Mouse (Mus musculus) liver, adult 2 months (tissue): Measurements from ENCODE around the gene Gm16223.

ENCODE experiments used
- CTCF ChIP-seq: fragments of 200-500 bp; IDR thresholded peaks from 2 replicates; pipeline ENCODE4 v1.5.1; 2011; ENCODE audit warnings: low read depth, low read length, control low read depth
- POLR2A ChIP-seq: fragments of 200-500 bp; IDR thresholded peaks from 2 replicates; pipeline ENCODE4 v1.6.1; 2011; ENCODE audit warnings: low read length, control low read depth; ENCODE audit not compliant: insufficient read depth; ENCODE audit errors: extremely low read depth

DNA sequence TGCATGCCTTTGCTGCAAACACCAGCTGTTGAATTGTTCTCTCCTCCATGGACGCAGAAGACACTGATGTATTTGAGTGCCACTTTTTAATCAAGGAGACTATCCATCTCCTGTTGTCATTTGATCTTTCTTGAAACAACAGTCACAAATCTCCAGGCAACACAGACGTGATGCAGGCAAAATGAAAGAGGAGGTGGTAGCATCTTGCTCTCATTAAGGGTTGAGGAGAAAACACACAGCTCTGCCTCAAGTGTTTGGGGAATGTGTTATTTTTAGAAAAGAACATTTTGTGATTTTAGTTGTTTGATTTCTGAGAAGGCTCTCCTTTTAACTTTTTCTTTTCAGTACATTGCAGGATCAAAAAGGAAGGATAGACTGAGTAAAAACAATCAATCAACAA, 107.7 kb downstream of the Gm16223 start:
- TF ChIP-seq CTCF (no peak), POLR2A (no peak)
